Mouse (Mus musculus): ENCODE data around the gene Rab3il1.

The Rab3il1 gene

GRCm38 (mm10) chr19:9981621-9982020 is 19.8 kb upstream of the Rab3il1 start:
- in situ Hi-C loops (cut with MboI; ENCODE audit: unreplicated experiment in 2 of 2): no loop called here

GRCm38 (mm10) chr19:9982151-9982851 is 19.2 kb upstream of the Rab3il1 start:
- in situ Hi-C loops (cut with MboI; ENCODE audit: unreplicated experiment in 2 of 2): no loop called here

DNA sequence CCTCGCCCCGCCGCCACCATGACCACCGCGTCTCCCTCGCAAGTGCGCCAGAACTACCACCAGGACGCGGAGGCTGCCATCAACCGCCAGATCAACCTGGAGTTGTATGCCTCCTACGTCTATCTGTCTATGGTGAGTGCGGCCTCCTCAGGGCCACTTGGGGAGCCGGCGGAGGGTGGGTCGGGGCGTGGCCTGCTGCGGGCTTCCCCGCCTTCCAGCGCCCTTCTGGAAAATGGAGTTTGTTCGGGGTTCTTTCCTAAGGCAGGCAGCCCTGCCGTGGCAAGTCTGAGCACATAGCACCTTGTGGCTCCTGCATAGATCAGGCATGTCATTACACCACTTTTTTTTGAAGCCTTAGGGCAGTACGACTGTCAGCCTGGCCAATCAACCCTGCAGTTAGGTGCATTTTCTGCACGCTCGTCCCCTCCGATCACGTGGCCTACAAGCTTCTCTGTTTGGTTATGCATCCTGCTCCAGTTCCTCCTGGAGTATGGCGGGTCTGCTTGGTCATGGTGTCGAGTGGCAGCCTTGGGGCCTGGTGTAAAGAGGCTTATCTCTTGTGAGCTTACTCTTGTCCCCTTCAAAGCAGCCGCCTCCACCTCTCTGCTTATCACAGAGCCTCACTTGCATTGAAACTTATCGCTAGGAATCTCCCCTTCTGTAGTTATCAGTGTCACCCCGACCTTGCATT is 18.5 kb upstream of the Rab3il1 start:
- in situ Hi-C loops (cut with MboI; ENCODE audit: unreplicated experiment in 2 of 2): no loop called here

- in situ Hi-C loops (cut with MboI; ENCODE audit: unreplicated experiment in 2 of 2): no loop called here
Observed at GRCm38 (mm10) chr19:9984111-9985055, 17.1 kb upstream of the Rab3il1 start.

DNA sequence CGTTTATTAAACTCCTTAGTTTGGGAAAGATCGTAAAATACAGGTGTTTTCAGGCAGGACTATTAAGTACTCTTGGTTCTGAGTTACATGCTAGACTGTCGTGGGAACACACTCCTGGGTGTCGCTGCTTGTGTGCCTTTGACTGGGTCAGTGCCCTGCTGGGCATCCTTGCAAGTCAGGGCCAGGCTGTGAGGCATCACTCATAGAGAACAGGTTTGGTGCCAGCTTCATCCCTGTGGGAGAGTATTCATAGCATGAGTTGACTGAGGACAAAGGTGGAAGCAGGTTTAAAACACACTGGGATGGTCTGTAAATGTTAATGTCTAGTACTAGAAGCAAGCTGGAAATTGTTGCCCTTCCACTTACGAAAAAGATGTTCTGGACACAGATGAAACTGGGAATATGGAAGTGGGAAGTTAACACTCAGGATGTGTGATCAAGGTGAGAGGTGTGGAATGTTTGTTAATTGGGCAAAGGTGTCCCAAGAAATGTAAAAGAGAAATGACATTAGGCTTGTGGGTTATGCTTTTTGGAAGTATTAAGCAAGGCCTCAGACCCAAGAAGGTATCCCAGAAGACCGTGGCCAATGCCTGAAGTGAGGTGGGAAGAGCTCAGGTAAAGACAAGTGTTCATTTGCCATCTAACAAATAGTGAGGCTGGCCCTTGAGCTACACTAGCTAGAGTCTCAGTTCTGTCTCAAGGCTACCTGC is 16.1 kb upstream of the Rab3il1 start:
- in situ Hi-C loops (cut with MboI; ENCODE audit: unreplicated experiment in 2 of 2): no loop called here

- in situ Hi-C loops (cut with MboI; ENCODE audit: unreplicated experiment in 2 of 2): no loop called here
Observed at GRCm38 (mm10) chr19:9985900-9986421, 15.5 kb upstream of the Rab3il1 start.

DNA sequence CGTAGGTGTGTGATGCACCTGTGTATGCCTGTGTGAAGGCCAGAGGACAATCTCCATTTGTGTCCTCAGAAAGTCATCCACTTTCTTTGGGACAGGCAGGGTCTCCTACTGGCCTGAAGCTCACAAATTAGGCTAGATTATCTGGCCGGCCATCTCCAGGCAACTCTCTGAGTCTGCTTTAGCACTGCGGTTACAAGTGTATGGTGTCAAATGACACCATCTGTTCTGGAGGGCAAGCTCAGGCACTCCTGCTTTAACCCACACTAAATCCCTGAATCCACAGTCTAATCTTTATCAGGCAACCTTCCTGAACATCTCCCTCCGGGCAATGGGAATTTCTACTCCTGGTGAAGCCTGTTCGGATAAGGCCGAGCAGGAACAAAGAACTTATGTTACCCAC is 14.3 kb upstream of the Rab3il1 start:
- in situ Hi-C loops (cut with MboI; ENCODE audit: unreplicated experiment in 2 of 2): no loop called here

- in situ Hi-C loops (cut with MboI; ENCODE audit: unreplicated experiment in 2 of 2): no loop called here
Observed at GRCm38 (mm10) chr19:9987593-9987992, 13.9 kb upstream of the Rab3il1 start.

DNA sequence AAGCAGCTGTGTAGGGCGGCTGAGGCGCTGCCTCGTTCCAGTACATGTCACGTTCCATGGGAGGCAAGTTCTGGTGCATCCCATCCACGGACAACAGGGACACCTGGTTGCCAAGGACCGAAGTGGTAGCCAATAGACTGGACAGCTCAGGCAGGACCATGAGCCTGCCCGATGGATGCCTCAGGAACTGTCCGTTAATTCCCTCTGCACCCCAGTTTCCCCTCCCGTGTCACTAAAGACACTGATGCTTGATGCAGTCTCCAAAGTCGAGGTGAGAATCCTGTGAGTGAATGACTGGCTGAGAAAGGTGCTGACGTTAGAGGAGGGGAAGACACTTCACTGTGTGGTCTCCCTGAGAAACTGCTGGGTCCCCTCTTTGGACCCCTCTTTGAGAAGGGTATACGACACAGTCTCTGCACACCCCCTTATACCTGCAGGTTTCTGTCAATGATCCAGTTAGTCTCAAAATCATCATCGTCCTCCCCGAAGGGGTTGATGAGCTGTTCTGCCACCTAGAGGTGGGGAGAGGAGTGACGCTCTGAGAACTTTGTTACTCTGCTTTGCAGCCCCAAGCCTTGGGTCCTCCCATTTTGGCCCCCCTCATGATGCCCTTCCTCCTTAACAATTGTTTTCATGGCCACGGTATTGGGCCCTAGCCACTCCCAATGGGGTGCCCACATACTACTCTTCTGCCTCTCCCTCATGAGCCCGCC is 12.1 kb upstream of the Rab3il1 start:
- in situ Hi-C loops (cut with MboI; ENCODE audit: unreplicated experiment in 2 of 2): no loop called here

- in situ Hi-C loops (cut with MboI; ENCODE audit: unreplicated experiment in 2 of 2): loop anchor here (5.0 kb wide), 2 partner anchors 73 to 78 kb away; no protein-coding TSS in a partner anchor
Observed at GRCm38 (mm10) chr19:9989884-9990256, 11.6 kb upstream of the Rab3il1 start.

DNA sequence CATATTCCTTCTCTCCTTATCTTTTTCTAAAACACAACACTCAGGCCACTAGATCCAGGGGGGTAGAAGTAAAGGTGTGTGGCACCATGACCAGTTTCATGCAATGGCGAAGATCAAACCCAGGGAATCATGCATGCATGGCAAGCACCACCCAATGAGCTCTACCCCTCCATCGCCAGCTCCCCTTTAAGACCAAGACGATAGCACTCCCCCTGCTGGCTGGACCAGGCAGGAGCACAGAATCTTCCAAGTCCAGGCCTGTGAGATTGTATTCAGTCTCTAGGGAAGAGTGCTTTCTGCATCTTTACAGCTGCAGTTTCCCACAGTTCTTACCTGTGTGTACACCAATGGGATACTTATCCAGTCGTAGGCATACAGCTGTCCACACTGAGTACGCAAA is 10.2 kb upstream of the Rab3il1 start:
- in situ Hi-C loops (cut with MboI; ENCODE audit: unreplicated experiment in 2 of 2): loop anchor here (5.0 kb wide), 2 partner anchors 74 to 79 kb away; no protein-coding TSS in a partner anchor

- in situ Hi-C loops (cut with MboI; ENCODE audit: unreplicated experiment in 2 of 2): loop anchor here (5.0 kb wide), 2 partner anchors 75 to 80 kb away; no protein-coding TSS in a partner anchor
Observed at GRCm38 (mm10) chr19:9992011-9992958, 9.2 kb upstream of the Rab3il1 start.

DNA sequence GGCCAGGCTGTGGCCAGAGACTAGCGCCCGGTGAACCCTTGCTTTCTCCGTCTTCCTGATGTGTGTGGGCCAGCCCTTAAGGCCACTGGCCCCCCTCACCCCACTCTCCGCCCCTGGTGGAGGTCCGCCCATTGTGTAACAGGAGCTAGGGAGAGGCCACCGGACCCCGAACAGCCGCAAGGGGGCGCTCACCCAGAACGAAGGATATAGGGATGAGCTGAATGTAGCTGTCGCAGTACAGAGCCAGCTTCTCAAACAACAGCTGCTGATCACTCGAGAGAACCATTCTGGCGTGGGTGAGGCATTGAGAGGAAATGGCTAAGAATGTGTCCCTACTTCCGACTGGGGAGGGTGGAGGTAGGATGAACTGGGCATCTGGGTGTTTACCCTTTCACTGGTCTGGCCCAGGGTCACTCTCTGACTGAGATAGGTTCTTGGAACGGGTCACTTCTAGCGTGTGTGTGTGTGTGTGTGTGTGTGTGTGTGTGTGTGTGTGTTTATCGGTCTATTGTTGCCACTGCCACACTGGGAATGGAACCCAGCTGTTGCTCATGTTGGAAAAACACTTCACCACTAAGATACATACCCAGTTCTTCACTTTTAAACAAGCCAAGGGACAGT is 8.3 kb upstream of the Rab3il1 start:
- in situ Hi-C loops (cut with MboI; ENCODE audit: unreplicated experiment in 2 of 2): loop anchor here (5.0 kb wide), 2 partner anchors 76 to 81 kb away; no protein-coding TSS in a partner anchor

GRCm38 (mm10) chr19:9997204-9998062 is 4.0 kb upstream of the Rab3il1 start:
- in situ Hi-C loops (cut with MboI; ENCODE audit: unreplicated experiment in 2 of 2): loop anchor here (5.0 kb wide), 2 partner anchors 35 to 100 kb away; no protein-coding TSS in a partner anchor

DNA sequence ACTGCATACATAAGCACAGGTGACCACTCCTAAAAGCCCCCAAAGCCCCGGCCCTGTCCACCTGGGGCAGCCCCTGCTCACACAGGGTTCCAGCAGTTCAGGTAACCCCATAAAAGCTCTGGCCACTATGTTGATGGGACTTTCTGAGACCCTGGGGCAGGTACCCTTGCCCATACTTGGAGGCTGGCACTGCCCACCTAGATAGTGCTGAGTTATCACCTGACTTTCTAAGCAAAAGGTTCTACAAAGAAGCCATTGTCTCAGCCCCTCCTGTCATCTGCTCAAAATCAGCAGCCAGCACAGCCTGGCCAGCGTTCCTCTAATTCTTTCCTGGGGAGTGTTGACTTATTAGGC is 3.4 kb upstream of the Rab3il1 start:
- in situ Hi-C loops (cut with MboI; ENCODE audit: unreplicated experiment in 2 of 2): loop anchor here (5.0 kb wide), 2 partner anchors 34 to 99 kb away; no protein-coding TSS in a partner anchor

- in situ Hi-C loops (cut with MboI; ENCODE audit: unreplicated experiment in 2 of 2): loop anchor here (5.0 kb wide), 2 partner anchors 33 to 98 kb away; no protein-coding TSS in a partner anchor
Observed at GRCm38 (mm10) chr19:9998736-9999486, 2.6 kb upstream of the Rab3il1 start.
